Mouse (Mus musculus) activated CD4-positive, CD25-positive, alpha-beta regulatory T cell, adult 4 months (primary cell): ENCODE data around the gene 1700042G07Rik. TPM values are rescaled to one million over a fixed set of nuclear protein-coding genes. Genes with fewer than 3 reads are reported as not detected.

Source experiments
- ATAC-seq: one replicate; pipeline ENCODE4 v1.8.0; 2017
- polyA plus RNA-seq, 2 experiments: library from polyadenylated mRNA; unstranded; fragments of 100-300 nt; shearing (Covaris generic); gene quantifications; one replicate each; pipeline ENCODE4 v1.2.1; 2017

1700042G07Rik gene
- not detected for polyA plus RNA-seq

GRCm38 (mm10) chr4:116173072-116173471 is at the start of gene 1700042G07Rik, which contains the start of gene Gm49337:
1700042G07Rik (plus strand) TSS chr4:116173372.
Gm49337 (plus strand) TSS chr4:116173384.
- no peak for ATAC-seq

DNA sequence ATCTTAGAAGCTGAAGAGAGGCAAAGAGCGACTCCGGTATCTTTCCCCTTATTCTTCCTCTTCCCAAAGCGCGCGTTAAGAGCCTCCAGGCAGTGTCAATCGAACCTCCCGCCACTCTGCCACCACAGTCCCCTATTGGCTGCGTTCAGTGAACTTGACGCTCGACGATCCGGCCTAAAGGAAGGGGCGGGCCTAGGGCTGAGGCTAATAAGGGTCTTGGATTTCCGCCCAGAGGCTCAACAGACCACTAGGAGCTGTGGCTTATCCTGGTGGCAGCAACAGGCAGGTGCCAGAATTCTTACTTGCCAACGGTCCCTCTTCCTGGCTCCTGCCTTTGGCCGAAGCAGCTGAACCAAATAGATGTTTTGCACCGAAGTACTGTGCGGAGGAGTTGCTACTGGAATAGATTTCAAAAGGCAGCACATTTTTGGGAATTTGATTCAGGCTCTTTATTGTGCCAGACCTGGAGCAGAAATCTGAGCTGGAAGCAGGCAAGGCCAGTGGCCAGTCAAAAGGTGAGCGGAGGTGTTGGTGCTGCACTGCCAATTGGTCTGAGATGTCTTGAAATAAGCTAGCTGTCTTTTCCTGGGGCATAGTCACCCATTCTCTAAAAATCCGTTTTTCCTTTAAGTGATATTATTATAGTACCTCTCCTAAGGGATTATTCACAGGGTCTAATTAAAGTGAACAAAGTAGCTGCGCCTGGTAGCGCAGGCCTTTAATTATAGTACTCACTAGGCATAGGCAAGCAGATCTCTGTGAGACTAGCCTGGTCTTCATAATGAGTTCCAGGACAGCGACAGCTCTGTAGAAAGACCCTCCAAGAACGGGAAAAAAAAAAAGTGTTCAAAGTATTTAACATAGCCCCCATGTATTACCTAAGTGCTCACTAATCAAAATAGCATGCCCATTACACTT is 49.3 kb upstream of the 1700042G07Rik start, which contains the start of the genes Rad54l and Pomgnt1:
TSS of gene Rad54l (minus strand) at position 89 of the 918 bp plus-strand sequence.
TSS of gene Pomgnt1 (plus strand) at position 239 of the 918 bp plus-strand sequence.
- peak; percentile 98 for ATAC-seq

DNA sequence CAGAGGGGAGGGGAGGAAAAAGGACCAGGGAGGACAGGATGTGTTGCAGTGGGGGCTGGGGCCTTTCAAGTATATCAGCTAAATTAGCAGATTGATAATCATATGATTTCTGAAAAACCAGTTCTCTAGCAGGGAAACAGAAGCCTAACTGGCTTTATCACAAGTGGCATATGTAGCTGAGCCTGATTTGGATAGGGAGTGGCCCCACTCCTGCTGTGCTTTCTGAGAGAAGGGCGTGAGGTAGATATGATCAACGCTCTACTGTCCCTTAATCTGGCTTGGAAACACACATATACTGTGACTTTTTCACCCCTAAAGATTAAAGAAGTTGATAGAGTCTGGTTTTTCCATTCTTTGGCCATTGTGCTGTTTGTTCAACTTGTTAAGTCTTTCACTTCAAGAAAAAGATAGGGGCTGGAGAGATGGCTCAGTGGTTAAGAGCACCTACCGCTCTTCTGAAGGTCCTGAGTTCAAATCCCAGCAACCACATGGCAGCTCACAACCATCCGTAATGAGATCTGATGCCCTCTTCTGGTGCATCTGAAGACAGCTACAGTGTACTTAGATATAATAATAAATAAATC is 47.3 kb upstream of the 1700042G07Rik start:
- ATAC-seq, result no peak

GRCm38 (mm10) chr4:116127956-116128355 is 45.2 kb upstream of the 1700042G07Rik start:
- no peak for ATAC-seq

GRCm38 (mm10) chr4:116133126-116133525 is 40.0 kb upstream of the 1700042G07Rik start:
- ATAC-seq, result no peak

- ATAC-seq, result peak; percentile 49
Observed at GRCm38 (mm10) chr4:116134990-116135389, 38.2 kb upstream of the 1700042G07Rik start.

GRCm38 (mm10) chr4:116137421-116137996 is 35.7 kb upstream of the 1700042G07Rik start:
- ATAC-seq, result no peak

DNA sequence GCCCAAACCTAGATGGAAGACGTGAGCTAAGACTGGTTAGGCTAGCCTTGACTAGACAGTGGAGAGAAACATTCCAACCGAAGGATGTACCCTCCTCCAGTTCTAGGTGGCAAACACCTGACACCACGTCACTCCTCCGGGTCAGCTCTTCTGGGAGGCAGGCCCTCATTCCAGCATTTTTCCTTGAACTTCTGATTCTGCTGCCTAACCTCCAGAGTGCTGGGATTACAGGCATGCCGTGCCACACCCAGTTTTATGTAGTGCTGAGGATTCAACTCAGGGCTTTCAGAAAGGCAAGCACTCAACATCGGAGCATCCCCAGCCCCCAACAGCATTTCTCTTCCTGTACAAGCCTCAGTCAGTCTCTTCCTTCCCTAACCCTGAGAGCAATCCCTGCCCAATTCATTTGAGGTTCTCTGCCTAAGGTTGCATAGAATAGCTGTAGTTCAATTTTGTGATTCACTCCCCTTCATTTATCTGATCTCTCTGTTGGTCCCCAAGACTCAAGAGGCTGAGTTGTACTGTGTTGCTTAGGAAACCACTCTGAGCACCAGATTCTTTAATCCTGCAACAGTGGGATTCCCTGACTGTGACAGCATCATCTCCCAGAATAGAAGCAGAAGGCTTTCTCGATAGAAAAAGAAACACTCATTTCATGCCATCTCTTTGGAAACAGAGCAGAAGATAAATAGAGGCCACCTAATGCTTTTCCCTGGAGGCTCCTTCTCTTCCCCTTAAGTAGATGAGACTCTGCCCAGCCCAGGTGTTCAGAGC is 32.2 kb upstream of the 1700042G07Rik start:
- no peak for ATAC-seq

- no peak for ATAC-seq
Observed at GRCm38 (mm10) chr4:116141736-116142135, 31.4 kb upstream of the 1700042G07Rik start.

GRCm38 (mm10) chr4:116142269-116142668 is 30.9 kb upstream of the 1700042G07Rik start:
- ATAC-seq, result no peak

- ATAC-seq, result peak; percentile 25
Observed at GRCm38 (mm10) chr4:116143317-116143811, 29.8 kb upstream of the 1700042G07Rik start.

DNA sequence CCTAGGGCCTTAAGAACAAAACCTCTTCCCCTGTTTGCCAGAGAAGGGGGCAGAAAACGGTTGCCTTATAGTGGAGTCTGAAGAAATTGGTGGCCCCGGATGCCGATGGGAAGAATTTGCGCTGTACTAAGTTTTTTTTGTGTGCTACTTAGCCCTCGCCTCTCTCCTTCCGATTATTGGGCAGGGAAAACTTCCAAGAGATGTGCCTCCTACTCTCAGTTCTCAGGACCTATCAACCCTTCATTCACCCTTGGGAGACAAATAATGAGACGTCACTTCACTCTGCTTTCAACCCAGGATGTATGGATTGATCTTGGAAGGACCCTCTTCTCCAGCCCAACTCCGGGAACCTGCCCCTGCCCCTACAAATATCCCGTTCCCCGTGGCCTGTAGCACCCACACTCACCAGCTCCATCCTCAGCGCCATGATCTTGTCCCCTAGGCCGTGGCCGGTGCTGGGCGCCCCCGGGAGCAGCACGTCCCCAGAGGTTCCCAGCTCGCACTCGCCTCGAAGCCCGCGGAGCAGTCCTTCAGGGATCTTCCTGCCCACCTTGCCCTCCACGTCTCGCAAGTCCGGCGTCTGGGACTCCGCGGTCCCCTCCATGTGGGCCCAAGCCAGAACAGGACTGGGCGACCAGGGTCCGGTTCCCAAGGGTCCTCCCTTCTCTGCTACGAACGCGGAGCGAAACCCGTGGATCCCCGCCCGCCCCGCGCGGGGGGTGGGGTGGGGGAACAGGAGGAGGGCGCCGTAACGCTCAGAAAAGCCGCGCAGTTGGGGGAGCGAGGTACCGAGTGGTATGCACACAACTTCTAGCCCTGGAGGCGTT is 29.1 kb upstream of the 1700042G07Rik start:
- ATAC-seq, result peak; percentile 46

GRCm38 (mm10) chr4:116149812-116150155 is 23.4 kb upstream of the 1700042G07Rik start:
- ATAC-seq, result peak; percentile 22

GRCm38 (mm10) chr4:116150156-116150861 is 22.9 kb upstream of the 1700042G07Rik start:
- ATAC-seq, result peak; percentile 90

DNA sequence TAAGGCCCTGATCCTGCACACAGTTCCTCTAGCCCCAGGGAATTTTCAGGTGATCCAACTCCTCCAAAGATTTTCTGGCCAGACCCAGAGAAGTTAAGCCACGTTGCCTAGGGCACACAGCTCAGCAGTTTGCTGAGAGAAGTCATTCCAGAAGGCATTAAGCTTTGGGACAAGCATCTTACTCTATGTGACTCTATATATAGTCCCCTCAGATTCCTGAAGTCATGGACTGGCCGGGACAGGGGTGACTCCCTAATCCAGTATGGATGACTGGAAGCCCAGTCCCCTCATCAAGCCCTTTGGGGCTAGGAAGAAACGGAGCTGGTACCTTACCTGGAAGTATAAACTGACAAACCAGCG is 22.3 kb upstream of the 1700042G07Rik start:
- no peak for ATAC-seq

GRCm38 (mm10) chr4:116151238-116151637 is 21.9 kb upstream of the 1700042G07Rik start, which contains the start of gene Lurap1:
Lurap1 (minus strand) TSS chr4:116151338.
- no peak for ATAC-seq

DNA sequence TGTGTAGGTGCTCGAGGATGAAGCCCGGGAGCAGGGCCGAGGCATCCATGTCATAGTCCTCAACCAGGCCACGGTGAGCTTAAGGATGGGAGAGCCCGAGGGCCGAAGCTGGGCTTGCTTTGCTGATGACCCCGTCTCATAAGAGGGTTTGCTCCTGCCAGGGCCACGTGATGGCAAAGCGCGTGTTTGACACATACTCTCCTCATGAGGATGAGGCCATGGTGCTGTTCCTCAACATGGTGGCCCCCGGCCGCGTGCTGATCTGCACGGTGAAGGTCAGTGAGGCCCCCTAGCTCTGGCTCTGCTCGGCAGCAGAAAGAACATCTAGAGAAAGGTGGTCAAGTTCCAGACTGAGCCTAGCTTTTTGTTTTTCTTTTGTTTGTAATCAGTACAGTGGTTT is 20.5 kb upstream of the 1700042G07Rik start:
- no peak for ATAC-seq

DNA sequence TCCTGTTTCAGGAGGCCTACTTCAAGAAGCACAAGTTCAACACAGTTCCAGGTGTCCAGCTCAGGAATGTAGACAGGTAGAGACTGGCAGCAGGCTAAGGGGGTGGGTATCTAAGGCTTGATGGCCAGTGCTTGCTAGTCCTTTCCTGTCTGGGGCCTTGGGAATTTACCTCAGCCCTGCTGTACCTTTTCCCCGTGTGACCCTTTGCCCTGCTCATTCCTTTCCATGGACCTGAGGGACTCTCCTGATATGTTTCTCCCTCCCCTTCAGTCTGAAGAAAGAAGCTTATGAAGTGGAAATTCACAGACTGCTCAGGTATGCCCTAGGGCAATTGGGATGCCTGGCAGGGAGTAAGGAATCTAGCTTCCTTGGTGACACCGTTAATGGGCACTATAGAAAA is 15.3 kb upstream of the 1700042G07Rik start:
- ATAC-seq, result no peak

DNA sequence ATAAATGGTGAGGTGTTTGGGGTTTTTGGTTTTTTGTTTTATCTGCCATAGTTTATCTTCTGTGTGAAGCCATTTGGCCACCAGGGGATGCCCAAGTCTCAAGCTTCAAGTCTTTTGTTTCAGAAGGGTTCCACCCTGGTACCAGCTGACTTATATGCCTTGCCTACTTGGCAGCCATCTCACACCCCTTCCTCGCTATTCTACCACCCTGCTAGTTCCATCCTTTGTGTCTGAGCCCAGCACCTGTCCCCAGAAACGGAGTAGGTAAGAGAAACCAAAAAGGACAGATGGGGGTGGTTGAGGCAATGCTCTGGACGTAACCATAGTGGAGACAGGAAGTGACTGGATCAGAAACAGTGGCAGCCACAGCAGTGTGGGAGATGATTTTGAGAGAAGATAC is 13.3 kb upstream of the 1700042G07Rik start:
- ATAC-seq, result peak; percentile 88

DNA sequence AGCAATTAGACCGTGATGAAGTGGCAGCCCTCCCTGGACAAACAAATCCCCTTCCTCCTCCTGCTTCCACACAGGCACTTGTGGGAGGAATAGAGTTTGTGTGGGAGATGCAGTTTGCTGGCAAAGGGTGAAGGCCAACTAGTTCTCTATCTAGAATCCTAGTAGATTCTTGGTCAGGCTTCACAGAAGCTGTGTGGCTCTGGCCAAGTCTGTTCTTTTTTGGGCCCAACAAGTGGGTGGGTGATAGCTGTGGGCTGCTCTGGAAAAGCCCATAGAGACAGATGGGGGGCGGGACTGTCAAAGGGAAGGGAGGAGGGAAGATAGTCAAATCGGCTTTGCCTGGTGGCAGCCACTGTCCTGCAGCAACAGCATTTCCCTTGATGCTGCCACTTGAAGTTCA is 12.4 kb upstream of the 1700042G07Rik start:
- no peak for ATAC-seq

- ATAC-seq, result no peak
Observed at GRCm38 (mm10) chr4:116162142-116162541, 11.0 kb upstream of the 1700042G07Rik start.
